Comparison of ENCODE assay signal across 18 mouse cellular contexts in genomic region chr3:135843707-135844106, GRCm38 (mm10). TPM values are rescaled to one million over a fixed set of nuclear protein-coding genes. Genes with fewer than 3 reads are reported as not detected.
DNase-seq lines count a peak whose midpoint lies in the region; ATAC-seq and TF ChIP-seq lines count a peak whose summit lies in the region.
"Had no signal": no experiment of that assay in that cellular context is flagged by ENCODE, and none has a peak within 500 bp of the region (broad histone marks: within the 10 kb centered on the region; RNA-seq: fewer than 3 reads in every experiment).

No protein-coding gene starts in this region.

- H3K27me3 ChIP-seq in heart, embryonic 12.5 days (replicated peaks): no peaks in the 10 kb centered on the region
- H3K27me3 ChIP-seq in lung, embryonic 14.5 days (ENCODE audit: insufficient read depth, low read length): no peaks in the 10 kb centered on the region
- H3K27me3 ChIP-seq: lung, embryonic 15.5 days; megakaryocyte, embryonic 14.5 days had no signal

- H3K9me3 ChIP-seq in heart, embryonic 12.5 days (replicated peaks): no peaks in the 10 kb centered on the region
- no peaks in the 10 kb centered on the region for H3K9me3 ChIP-seq in lung, embryonic 14.5 days (ENCODE audit: low read depth, low read length)
- H3K9me3 ChIP-seq: lung, embryonic 15.5 days had no signal

- WGBS in heart, embryonic 12.5 days: 9% methylated on average over 8 of the region's 8 CpGs
- WGBS in lung, embryonic 14.5 days: 68% methylated on average over 8 of the region's 8 CpGs

- no peak for DNase-seq in heart, adult 9 months (ENCODE audit: low spot score in 2 of 2)
- no peak for DNase-seq in lung, embryonic 14.5 days
- DNase-seq in lung, postnatal 25 days (ENCODE audit: low spot score): no peak
- DNase-seq in adrenal gland, postnatal 36 days: no peak
- no peak for DNase-seq in left cerebral cortex, adult 18-20 months (ENCODE audit: low spot score in 2 of 2)
- DNase-seq: B cell, adult 2 months; cerebellum, adult 11 months; gastrocnemius, postnatal 10 days; kidney, postnatal 10 days; right cerebral cortex, adult 18-20 months had no signal

- H3K4me1 ChIP-seq in heart, embryonic 12.5 days (replicated peaks): peaks cover 31% of the 10 kb centered on the region
- no peaks in the 10 kb centered on the region for H3K4me1 ChIP-seq in lung, embryonic 14.5 days (ENCODE audit: insufficient read depth)
- H3K4me1 ChIP-seq: megakaryocyte, embryonic 14.5 days had no signal

- no peak overlapping the region for H3K9ac ChIP-seq in heart, embryonic 12.5 days
- H3K9ac ChIP-seq in lung, embryonic 14.5 days: no peak overlapping the region
- H3K9ac ChIP-seq: lung, embryonic 15.5 days had no signal

- H3K36me3 ChIP-seq in heart, embryonic 12.5 days: no peaks in the 10 kb centered on the region
- H3K36me3 ChIP-seq in lung, embryonic 14.5 days (ENCODE audit: insufficient read depth): no peaks in the 10 kb centered on the region
- H3K36me3 ChIP-seq: lung, embryonic 15.5 days had no signal

- H3K4me2 ChIP-seq in heart, embryonic 12.5 days: peak overlapping the region; percentile 54
- H3K4me2 ChIP-seq in lung, embryonic 14.5 days: no peak overlapping the region
- H3K4me2 ChIP-seq: lung, embryonic 15.5 days had no signal

- peak overlapping the region; percentile 19; the same call in 1 of the 2 replicates for H3K4me3 ChIP-seq in heart, embryonic 12.5 days
- no peak overlapping the region for H3K4me3 ChIP-seq in lung, embryonic 14.5 days (ENCODE audit: low read depth, low read length)
- H3K4me3 ChIP-seq: lung, embryonic 15.5 days; megakaryocyte, embryonic 14.5 days; myocyte had no signal

- ATAC-seq in heart, embryonic 12.5 days (ENCODE audit: insufficient number of reproducible peaks, low FRiP score): peak; percentile 96
- ATAC-seq in lung, embryonic 14.5 days (ENCODE audit: insufficient read depth): peak; percentile 72
- peak; percentile 7 to 48; a peak in 1 of 4 replicates for ATAC-seq in hematopoietic stem cell, adult 5-6 weeks (replicated peaks in 1 of 2; ENCODE audit: insufficient read depth in 1 of 2, low FRiP score in 2 of 2, low TSS enrichment in 1 of 2, low read depth in 1 of 2, poor library complexity in 2 of 2, severe bottlenecking in 2 of 2)
- ATAC-seq in megakaryocyte-erythroid progenitor cell, adult 5-6 weeks (replicated peaks; ENCODE audit: low FRiP score, low TSS enrichment, poor library complexity, severe bottlenecking): peak; percentile 85
- ATAC-seq: forebrain, embryonic 14.5 days; inflammation-experienced regulatory T-cells, adult 6 months had no signal

- no peak for TF ChIP-seq CTCF in lung, embryonic 14.5 days (IDR thresholded peaks at IDR 0.05; ENCODE audit: low read depth)

- H3K27ac ChIP-seq in heart, embryonic 12.5 days (ENCODE audit: poor library complexity, severe bottlenecking): peak overlapping the region; percentile 62; the same call in 1 of the 2 replicates
- H3K27ac ChIP-seq in lung, embryonic 14.5 days (ENCODE audit: low read depth): no peak overlapping the region
- H3K27ac ChIP-seq: lung, embryonic 15.5 days had no signal

RNA-seq across cellular contexts. Expression of gene Slc39a8, which starts 18.6 kb away (rescaled TPM):
- polyA plus RNA-seq in heart, embryonic 12.5 days (2016; fragmentation: Nextera tagmentation; extraction: Ambion mirVana): 30.0 and 36.5 TPM in 2 replicates
- 20.2 and 22.6 TPM in 2 replicates for polyA plus RNA-seq in lung, embryonic 14.5 days (2014; fragmentation: Nextera tagmentation; extraction: Ambion mirVana)
- 12.3 and 21.0 TPM in 2 replicates for total RNA-seq in hematopoietic stem cell, adult 5-6 weeks (2017)
- 22.9 and 31.0 TPM in 2 replicates for total RNA-seq in megakaryocyte-erythroid progenitor cell, adult 5-6 weeks (2014; fragmentation: Nextera tagmentation)
- 25.0 and 39.1 TPM in 2 replicates for total RNA-seq in megakaryocyte-erythroid progenitor cell, adult 5-6 weeks (2017)
- 1 to 10 TPM; 3.4 to 5.1 TPM for total RNA-seq in adrenal gland, postnatal 36 days (2021)
- 1 to 10 TPM; 2.3 to 3.1 TPM for total RNA-seq in left cerebral cortex, adult 18-20 months (2021)

Comparison
In these comparisons a context has a peak if more than half of its experiments do, and no peak if none do; other contexts are left out.
1. ATAC-seq: peak in every context shown above with its lines; median percentile 96 in heart, embryonic 12.5 days; 85 in megakaryocyte-erythroid progenitor cell, adult 5-6 weeks; 72 in lung, embryonic 14.5 days; 28 in hematopoietic stem cell, adult 5-6 weeks.